Mouse (Mus musculus) spleen, postnatal 4 days (tissue): Measurements from ENCODE around the gene 1700021F07Rik.

Source experiments
- DNase-seq, 2 experiments: peaks; one replicate each; pipeline ENCODE4 v3.0.0; 2022; ENCODE audit warnings: low spot score in 2 of 2

The 1700021F07Rik gene

DNA sequence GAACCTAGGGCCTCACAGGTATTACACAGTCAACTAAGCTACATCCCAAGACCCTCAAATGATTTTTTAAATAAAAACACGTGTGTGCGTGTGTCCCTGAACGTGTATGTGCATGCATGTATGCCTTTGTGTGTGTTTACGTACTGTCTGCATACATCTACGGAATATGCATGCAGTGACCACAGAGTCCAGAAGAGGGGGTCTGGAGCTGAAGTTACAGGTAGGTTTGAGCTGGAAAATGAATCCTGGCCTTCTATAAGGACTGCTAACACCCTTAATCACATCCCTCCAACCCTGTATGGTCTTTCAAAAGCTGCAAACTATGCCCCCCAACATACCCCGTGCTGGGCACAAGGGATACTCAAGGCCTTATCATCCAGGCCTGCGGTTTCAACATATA lies 41.0 kb downstream of the 1700021F07Rik start:
- no peak for DNase-seq

- no peak for DNase-seq
Observed at GRCm38 (mm10) chr2:173564179-173564578, 41.8 kb downstream of the 1700021F07Rik start.
